Mouse (Mus musculus): ENCODE data around the gene Inpp5a.

GRCm38 (mm10) chr7:139541422-139541821, 152.5 kb downstream of the Inpp5a start:
- TF ChIP-seq CTCF (IDR thresholded peaks at IDR 0.05; ENCODE audit: control insufficient read depth, insufficient read depth, low read length), result no peak
- TF ChIP-seq POLR2A (IDR thresholded peaks at IDR 0.05; ENCODE audit: borderline replicate concordance, control insufficient read depth, low read depth, low read length), result no peak
